Mouse (Mus musculus) liver, adult (tissue): ENCODE data around the gene Tnp2.

Experiments used
- GATA4 ChIP-seq: IDR thresholded peaks from 2 replicates; pipeline ENCODE4 v1.6.1; 2014; ENCODE audit warnings: mild to moderate bottlenecking, low read length; ENCODE audit not compliant: insufficient replicate concordance

Gene Tnp2

GRCm38 (mm10) chr16:10812865-10813371 lies 24.5 kb upstream of the Tnp2 start, which contains the start of gene Gm11172:
Gene Gm11172, plus strand, starts transcription at chr16:10812915.
- no peak for TF ChIP-seq GATA4

GRCm38 (mm10) chr16:10810376-10810775 lies 21.9 kb upstream of the Tnp2 start:
- no peak for TF ChIP-seq GATA4

GRCm38 (mm10) chr16:10805789-10806527 lies 17.5 kb upstream of the Tnp2 start, which contains the start of gene Prm1:
Gene Prm1, minus strand, starts transcription at chr16:10805839.
- TF ChIP-seq GATA4: no peak

- TF ChIP-seq GATA4: no peak
These were observed 7.6 kb upstream of the Tnp2 start, which contains the start of gene Prm2 for GRCm38 (mm10) chr16:10796034-10796433. Gene Prm2, minus strand, starts transcription at chr16:10796134.

GRCm38 (mm10) chr16:10790702-10791101 lies 2.2 kb upstream of the Tnp2 start, which contains the start of gene Prm3:
Gene Prm3, minus strand, starts transcription at chr16:10790914.
- no peak for TF ChIP-seq GATA4

GRCm38 (mm10) chr16:10788866-10789265 lies 406 bp upstream of the Tnp2 start:
- no peak for TF ChIP-seq GATA4

- no peak for TF ChIP-seq GATA4
These were observed 857 bp downstream of the Tnp2 start for GRCm38 (mm10) chr16:10787548-10788058.

- no peak for TF ChIP-seq GATA4
These were observed 1.5 kb downstream of the Tnp2 start for GRCm38 (mm10) chr16:10786782-10787547.

- no peak for TF ChIP-seq GATA4
These were observed 2.2 kb downstream of the Tnp2 start for GRCm38 (mm10) chr16:10786288-10786687.

GRCm38 (mm10) chr16:10785371-10786231 lies 2.9 kb downstream of the Tnp2 start, which contains the start of gene Socs1:
Gene Socs1, minus strand, starts transcription at chr16:10785536.
- no peak; the same call in 1 of the 2 replicates for TF ChIP-seq GATA4

GRCm38 (mm10) chr16:10784793-10785370 lies 3.6 kb downstream of the Tnp2 start:
- no peak for TF ChIP-seq GATA4

GRCm38 (mm10) chr16:10783883-10784792 lies 4.3 kb downstream of the Tnp2 start:
- TF ChIP-seq GATA4: no peak

- TF ChIP-seq GATA4: no peak
These were observed 5.0 kb downstream of the Tnp2 start for GRCm38 (mm10) chr16:10783451-10783850.

GRCm38 (mm10) chr16:10783152-10783434 lies 5.4 kb downstream of the Tnp2 start:
- no peak for TF ChIP-seq GATA4
